Mouse (Mus musculus) thymus, adult 2 months (tissue): ENCODE results near the gene Kif16b. TPM values are rescaled to one million over a fixed set of nuclear protein-coding genes. Genes with fewer than 3 reads are reported as not detected.

Experiments used
- DNase-seq: peaks from one replicate; pipeline ENCODE4 v3.0.0; 2021
- H3K27ac ChIP-seq: fragments of 200-500 bp; 2 replicates; pipeline ENCODE4 v1.5.1; 2012; ENCODE audit warnings: low read length, control low read depth; ENCODE audit not compliant: control insufficient read depth, insufficient read depth
- H3K27me3 ChIP-seq: fragments of 200-500 bp; 2 replicates; pipeline ENCODE4 v1.6.1; 2012; ENCODE audit warnings: mild to moderate bottlenecking, low read length, moderate library complexity, mixed read lengths; ENCODE audit not compliant: control insufficient read depth, insufficient read depth
- H3K36me3 ChIP-seq: fragments of 200-500 bp; 2 replicates; pipeline ENCODE4 v1.6.1; 2012; ENCODE audit warnings: mild to moderate bottlenecking, low read length, moderate library complexity; ENCODE audit not compliant: control insufficient read depth, insufficient read depth
- H3K4me1 ChIP-seq: fragments of 200-500 bp; replicated peaks from 2 replicates; pipeline ENCODE4 v1.6.1; 2012; ENCODE audit warnings: low read length; ENCODE audit not compliant: control insufficient read depth, insufficient read depth
- H3K4me3 ChIP-seq: fragments of 200-500 bp; 2 replicates; pipeline ENCODE4 v1.5.1; 2012; ENCODE audit warnings: mild to moderate bottlenecking, low read length, control low read depth, moderate library complexity; ENCODE audit not compliant: control insufficient read depth, insufficient read depth
- CTCF ChIP-seq: fragments of 200-500 bp; IDR thresholded peaks from 2 replicates; pipeline ENCODE4 v1.5.1; 2012; ENCODE audit warnings: mild to moderate bottlenecking, control low read depth, low read length, moderate library complexity, borderline replicate concordance; ENCODE audit not compliant: control insufficient read depth, poor library complexity, insufficient read depth; ENCODE audit errors: extremely low read depth
- POLR2A ChIP-seq: fragments of 200-500 bp; IDR thresholded peaks from 2 replicates; pipeline ENCODE4 v1.6.1; 2012; ENCODE audit warnings: mild to moderate bottlenecking, low read length, control low read depth, moderate library complexity; ENCODE audit not compliant: control insufficient read depth, poor library complexity, insufficient read depth; ENCODE audit errors: extremely low read depth
- whole genome bisulfite sequencing: fragments of 180-500 bp; shearing (Covaris S2); methylation state at CpG from one replicate; pipeline ENCODE4 v1.1.7; 2018; 5-methylcytosine and 5-hydroxymethylcytosine counted together
- polyA plus RNA-seq: library from polyadenylated mRNA; depleted of rRNA; stranded (reverse); fragments of >200 nt; gene quantifications from 2 replicates; pipeline ENCODE4 v1.2.3, GENCODE M21; 2012

The Kif16b gene
- polyA plus RNA-seq, 1 experiment = 9.5 TPM

GRCm38 (mm10) chr2:142694019-142694935 is 207.1 kb downstream of the Kif16b start:
- WGBS = 96% methylated on average over 3 of the region's 3 CpGs
- Histone ChIP-seq H3K36me3 (no peaks in the 10 kb centered on the region), H3K27me3 (no peaks in the 10 kb centered on the region), H3K4me1 (no peaks in the 10 kb centered on the region), H3K4me3 (no peak overlapping the region), H3K27ac (no peak overlapping the region)
- TF ChIP-seq POLR2A (no peak), CTCF (no peak)
- no peak for DNase-seq

GRCm38 (mm10) chr2:142693461-142693860 is 207.9 kb downstream of the Kif16b start:
- Histone ChIP-seq H3K27me3 (no peaks in the 10 kb centered on the region), H3K4me3 (no peak overlapping the region), H3K27ac (no peak overlapping the region), H3K36me3 (no peaks in the 10 kb centered on the region), H3K4me1 (no peaks in the 10 kb centered on the region)
- TF ChIP-seq CTCF (no peak), POLR2A (no peak)
- WGBS = 87% methylated on average over 1 of the region's 1 CpGs
- DNase-seq = no peak

- DNase-seq = no peak
- no peaks in the 10 kb centered on the region for H3K36me3 ChIP-seq
- TF ChIP-seq POLR2A (no peak), CTCF (no peak)
- no peak overlapping the region for H3K27ac ChIP-seq
- H3K4me1 ChIP-seq = no peaks in the 10 kb centered on the region
- H3K27me3 ChIP-seq = no peaks in the 10 kb centered on the region
- WGBS = 100% methylated on average over 2 of the region's 2 CpGs
- no peak overlapping the region for H3K4me3 ChIP-seq
Observed at GRCm38 (mm10) chr2:142689496-142689895, 211.8 kb downstream of the Kif16b start.

- no peak for DNase-seq
- WGBS = 97% methylated on average over 4 of the region's 4 CpGs
- H3K27me3 ChIP-seq = no peaks in the 10 kb centered on the region
- no peaks in the 10 kb centered on the region for H3K4me1 ChIP-seq
- H3K4me3 ChIP-seq = no peak overlapping the region
- no peak overlapping the region for H3K27ac ChIP-seq
- no peak for TF ChIP-seq POLR2A
- TF ChIP-seq CTCF = no peak
- no peaks in the 10 kb centered on the region for H3K36me3 ChIP-seq
Observed at GRCm38 (mm10) chr2:142687936-142688514, 213.3 kb downstream of the Kif16b start.

GRCm38 (mm10) chr2:142682965-142683709 is 218.2 kb downstream of the Kif16b start:
- no peak for TF ChIP-seq POLR2A
- TF ChIP-seq CTCF = no peak
- WGBS = 95% methylated on average over 5 of the region's 5 CpGs
- H3K36me3 ChIP-seq = no peaks in the 10 kb centered on the region
- no peaks in the 10 kb centered on the region for H3K27me3 ChIP-seq
- no peak overlapping the region for H3K4me3 ChIP-seq
- H3K4me1 ChIP-seq = no peaks in the 10 kb centered on the region
- DNase-seq = no peak
- H3K27ac ChIP-seq = no peak overlapping the region

GRCm38 (mm10) chr2:142668426-142668825 is 232.9 kb downstream of the Kif16b start:
- Histone ChIP-seq H3K4me1 (no peaks in the 10 kb centered on the region), H3K36me3 (no peaks in the 10 kb centered on the region), H3K4me3 (no peak overlapping the region), H3K27ac (no peak overlapping the region), H3K27me3 (no peaks in the 10 kb centered on the region)
- TF ChIP-seq POLR2A = no peak
- TF ChIP-seq CTCF = no peak
- WGBS = 96% methylated on average over 3 of the region's 3 CpGs
- DNase-seq = no peak
